Mouse (Mus musculus): ENCODE measurements around the gene Vmn2r96. TPM values are rescaled to one million over a fixed set of nuclear protein-coding genes. Genes with fewer than 3 reads are reported as not detected.
"Not testable (repeated sequence)": the region's sequence is repeated elsewhere in the genome, so short reads cannot be mapped to it uniquely, and the experiment has no call there.

The Vmn2r96 gene
- total RNA-seq (2021), result not detected

- not testable (repeated sequence) for DNase-seq (ENCODE audit: extremely low spot score in 1 of 2, low spot score in 1 of 2)
Observed at GRCm38 (mm10) chr17:18572851-18573250, at the start of gene Vmn2r96. TSS of gene Vmn2r96 (plus strand) at chr17:18573151.

DNA sequence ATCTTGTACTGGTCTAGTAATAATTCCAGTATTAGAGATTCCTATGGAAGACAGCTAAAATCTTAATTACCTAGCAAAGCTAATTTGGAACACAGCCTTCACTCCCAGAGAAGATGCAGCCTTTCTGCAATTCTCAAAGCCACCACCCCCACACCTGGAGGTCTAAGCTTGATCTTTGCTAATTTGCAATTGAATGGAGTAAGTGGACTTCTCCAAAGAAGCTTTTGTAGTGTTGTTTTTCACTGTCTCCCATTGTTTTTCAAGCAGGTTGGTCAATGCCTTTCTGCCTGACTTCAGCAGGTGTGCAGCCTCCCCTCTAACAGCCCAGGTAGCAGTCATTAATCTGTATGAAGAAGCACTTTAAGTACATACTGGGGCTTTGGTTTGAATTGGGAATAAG lies 49.6 kb upstream of the Vmn2r96 start:
- DNase-seq (ENCODE audit: extremely low spot score in 1 of 2, low spot score in 1 of 2), result no peak

DNA sequence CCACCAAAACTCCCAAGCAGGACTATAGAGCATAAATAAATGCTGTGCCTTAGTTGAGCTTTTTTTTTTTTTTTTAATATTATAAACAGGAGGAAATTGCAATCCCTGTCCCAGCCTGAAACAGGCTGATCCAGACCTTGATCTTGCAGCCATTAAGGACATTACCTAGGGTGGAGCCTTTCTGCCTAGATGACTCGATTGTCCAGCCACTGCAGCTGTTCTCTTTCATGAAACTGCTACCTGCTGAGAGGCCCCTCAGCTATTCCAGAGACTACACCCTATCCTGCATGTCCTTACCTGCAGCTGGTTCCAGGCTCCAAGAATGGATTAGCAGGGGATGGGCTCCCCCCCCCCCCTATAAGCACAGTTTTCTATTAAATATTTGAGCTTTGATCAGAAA lies 49.0 kb upstream of the Vmn2r96 start:
- no peak for DNase-seq (ENCODE audit: extremely low spot score in 1 of 2, low spot score in 1 of 2)

DNA sequence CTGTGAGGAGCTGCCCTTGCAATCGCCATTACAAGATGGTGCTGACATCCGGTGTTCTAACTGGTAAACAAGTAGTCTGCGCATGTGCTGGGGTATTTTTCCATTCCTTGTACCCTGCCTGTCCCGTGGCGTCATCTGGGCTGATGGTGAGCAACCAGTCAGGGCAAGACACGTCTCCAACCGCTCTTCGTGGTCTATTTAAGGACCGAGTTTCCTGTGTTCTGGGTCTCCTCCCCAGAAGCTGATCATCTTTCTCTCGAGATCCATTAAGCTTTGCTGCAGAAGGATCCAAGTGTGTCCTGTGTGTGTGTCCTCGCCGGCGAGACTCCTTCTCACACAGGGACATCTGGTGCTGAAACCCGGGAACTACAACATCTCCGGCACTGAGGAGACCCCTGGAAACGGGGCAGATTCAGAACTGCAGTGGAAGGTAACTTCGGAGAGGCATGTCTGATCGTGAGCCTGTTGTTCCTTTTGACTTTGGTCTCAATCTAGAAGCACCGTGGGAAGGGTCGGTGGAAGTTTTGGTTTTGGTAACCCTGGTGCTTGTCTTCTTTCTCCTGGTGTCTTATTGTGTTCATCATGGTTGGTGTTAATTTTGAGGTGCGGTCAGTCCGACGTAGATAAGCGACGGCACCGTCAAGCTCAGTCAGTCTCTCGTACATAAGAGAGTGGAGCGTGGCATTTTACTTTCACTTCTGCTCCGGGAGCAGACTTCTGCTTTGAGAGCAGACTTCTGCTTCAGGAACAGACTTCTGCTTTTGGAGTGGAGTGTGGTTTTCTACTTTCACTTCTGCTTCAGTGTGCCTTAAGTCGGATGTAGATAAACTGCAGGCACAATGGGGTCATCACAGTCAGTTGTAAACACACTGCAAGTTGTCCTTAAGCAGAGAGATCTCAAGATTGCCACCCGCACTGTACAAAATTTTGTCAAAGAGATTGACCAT lies 14.5 kb upstream of the Vmn2r96 start:
- DNase-seq (ENCODE audit: extremely low spot score in 1 of 2, low spot score in 1 of 2), result not testable (repeated sequence)

DNA sequence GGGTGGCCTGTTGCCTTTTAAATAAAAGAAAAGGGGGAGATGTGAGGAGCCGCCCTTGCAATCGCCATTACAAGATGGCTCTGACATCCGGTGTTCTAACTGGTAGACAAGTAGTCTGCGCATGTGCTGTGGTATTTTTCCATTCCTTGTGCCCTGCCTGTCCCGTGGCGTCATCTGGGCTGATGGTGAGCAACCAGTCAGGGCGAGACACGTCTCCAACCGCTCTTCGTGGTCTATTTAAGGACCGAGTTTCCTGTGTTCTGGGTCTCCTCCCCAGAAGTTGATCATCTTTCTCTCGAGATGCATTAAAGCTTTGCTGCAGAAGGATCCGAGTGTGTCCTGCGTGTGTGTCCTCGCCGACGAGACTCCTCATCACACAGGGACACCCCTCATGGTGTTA lies 6.8 kb upstream of the Vmn2r96 start:
- not testable (repeated sequence) for DNase-seq (ENCODE audit: extremely low spot score in 1 of 2, low spot score in 1 of 2)

GRCm38 (mm10) chr17:18615151-18615550 lies 42.2 kb downstream of the Vmn2r96 start:
- not testable (repeated sequence) for DNase-seq (ENCODE audit: extremely low spot score in 1 of 2, low spot score in 1 of 2)

DNA sequence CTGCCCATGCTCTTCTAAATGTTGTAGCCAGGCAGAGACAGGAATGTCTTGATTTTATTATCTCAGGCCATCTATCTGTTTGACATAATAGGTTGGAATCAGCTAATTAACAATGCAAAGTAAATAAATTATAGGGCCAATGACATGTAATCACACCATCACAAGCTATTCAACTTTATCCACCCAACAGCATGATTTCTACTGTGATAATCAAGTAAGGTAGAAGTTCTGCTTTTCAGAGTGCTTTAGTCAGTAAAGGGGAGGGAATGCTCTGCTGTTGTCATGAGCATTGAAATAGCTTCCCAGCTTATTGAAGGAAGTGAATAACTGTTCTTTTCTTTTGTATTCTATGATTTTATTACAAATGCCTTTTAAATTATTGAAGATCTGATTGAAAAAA lies 53.6 kb downstream of the Vmn2r96 start:
- DNase-seq (ENCODE audit: extremely low spot score in 1 of 2, low spot score in 1 of 2), result no peak

Other genes starting within 250 kb of the Vmn2r96 start
- not detected for gene Vmn2r95, start 149.1 kb upstream of the Vmn2r96 start, total RNA-seq (2021)